Mouse (Mus musculus) ES-Bruce4 (cell line): Measurements from ENCODE around the gene Rasa2.

Source experiments
- CTCF ChIP-seq: IDR thresholded peaks from one replicate; pipeline ENCODE4 v1.8.1; 2011; ENCODE audit warnings: low read depth, low read length
- EP300 ChIP-seq: IDR thresholded peaks from 2 replicates; pipeline ENCODE4 v1.6.1; 2011; ENCODE audit warnings: low read depth, low read length; ENCODE audit not compliant: insufficient read depth
- POLR2A ChIP-seq: IDR thresholded peaks from one replicate; pipeline ENCODE4 v1.8.1; 2011; ENCODE audit warnings: low read length; ENCODE audit not compliant: insufficient read depth

GRCm38 (mm10) chr9:96638508-96638907 is 7.1 kb upstream of the Rasa2 start:
- no peak for TF ChIP-seq CTCF
- no peak for TF ChIP-seq POLR2A
- no peak for TF ChIP-seq EP300
